In genomic region chr13:48982482-48983098, GRCm38 (mm10) we compare ENCODE assay signal across 16 mouse cellular contexts. TPM values are rescaled to one million over a fixed set of nuclear protein-coding genes. Genes with fewer than 3 reads are reported as not detected.
DNase-seq lines count a peak whose midpoint lies in the region; ATAC-seq and TF ChIP-seq lines count a peak whose summit lies in the region.
"Had no signal": no experiment of that assay in that cellular context is flagged by ENCODE, and none has a peak within 500 bp of the region (broad histone marks: within the 10 kb centered on the region; RNA-seq: fewer than 3 reads in every experiment).

No protein-coding gene starts in this region.

- CTCF ChIA-PET in Patski (lab: Charles Lee): interaction anchor here (0.8 to 3.2 kb wide), 2 partner anchors 12 to 16 kb away, joined by 3 to 15 read pairs; no protein-coding TSS in a partner anchor

- no peaks in the 10 kb centered on the region for H3K79me2 ChIP-seq in liver, adult 2 months (ENCODE audit: control insufficient read depth, insufficient read depth, low read length)

- POLR2A ChIA-PET in Patski (lab: Charles Lee): no interaction called here

- H3K9me3 ChIP-seq in liver, embryonic 11.5 days (ENCODE audit: control insufficient read depth, low read length): no peaks in the 10 kb centered on the region
- H3K9me3 ChIP-seq: hindbrain, embryonic 15.5 days; liver, embryonic 15.5 days; midbrain, embryonic 12.5 days; stomach, embryonic 15.5 days had no signal

- H3K4me1 ChIP-seq in liver, adult 2 months (ENCODE audit: control insufficient read depth, insufficient read depth, low read length): peaks cover 12% of the 10 kb centered on the region; the same call in 1 of the 2 replicates
- no peaks in the 10 kb centered on the region; the same call in 1 of the 2 replicates for H3K4me1 ChIP-seq in liver, embryonic 11.5 days (replicated peaks; ENCODE audit: control insufficient read depth, insufficient read depth, low read length)
- H3K4me1 ChIP-seq: hindbrain, embryonic 15.5 days; midbrain, embryonic 12.5 days had no signal

- TF ChIP-seq POLR2A in liver, adult 2 months (IDR thresholded peaks at IDR 0.05; ENCODE audit: extremely low read depth, insufficient read depth, low read length): no peak

- in situ Hi-C loops in Patski (cut with MboI; ENCODE audit: low pct_unique_long_range_greater_than_20kb): no loop called here

- TF ChIP-seq CTCF in liver, adult 2 months (IDR thresholded peaks at IDR 0.05; ENCODE audit: low read depth, low read length): no peak
- TF ChIP-seq CTCF in Patski (IDR thresholded peaks at IDR 0.05): no peak

- no peak overlapping the region for H3K4me2 ChIP-seq in liver, embryonic 11.5 days
- H3K4me2 ChIP-seq: hindbrain, embryonic 15.5 days; liver, embryonic 15.5 days; midbrain, embryonic 12.5 days; stomach, embryonic 15.5 days had no signal

- no peak for ATAC-seq in liver, embryonic 11.5 days (replicated peaks; ENCODE audit: low FRiP score)
- ATAC-seq in Patski: peak; percentile 76
- ATAC-seq in erythroblast, adult 5-6 weeks (replicated peaks; ENCODE audit: low FRiP score, poor library complexity, severe bottlenecking): no peak

- no peaks in the 10 kb centered on the region for H3K27me3 ChIP-seq in liver, adult 2 months (ENCODE audit: control insufficient read depth, insufficient read depth, low read length)
- no peaks in the 10 kb centered on the region for H3K27me3 ChIP-seq in liver, embryonic 11.5 days (replicated peaks; ENCODE audit: control insufficient read depth, insufficient read depth, low read length)
- no peaks in the 10 kb centered on the region for H3K27me3 ChIP-seq in Patski
- H3K27me3 ChIP-seq: CH12.LX; hindbrain, embryonic 15.5 days; liver, embryonic 15.5 days; midbrain, embryonic 12.5 days; stomach, embryonic 15.5 days had no signal

- DNase-seq in liver, adult 2 months (ENCODE audit: extremely low read depth, low read depth, low spot score): peak; percentile 80
- no peak for DNase-seq in liver, embryonic 11.5 days (ENCODE audit: low spot score)
- DNase-seq in Patski (ENCODE audit: low read depth, low spot score): no peak
- peak; percentile 75 for DNase-seq in kidney, adult 11 months
- DNase-seq in kidney, postnatal 25 days: peak; percentile 37 to 83
- no peak for DNase-seq in adrenal gland, postnatal 25 days
- DNase-seq in adrenal gland, adult 18-20 months (ENCODE audit: low spot score in 2 of 2): no peak
- DNase-seq: cerebellum, adult 18-20 months; embryo, embryonic 11 days; right cerebral cortex, postnatal 4 days had no signal

- 0 out of 2 replicates have a peak overlapping the region, but pooled peaks have one; percentile 3 for H3K9ac ChIP-seq in liver, adult 2 months (ENCODE audit: low read depth, low read length)
- H3K9ac ChIP-seq in liver, embryonic 11.5 days (ENCODE audit: low read depth, low read length): no peak overlapping the region
- H3K9ac ChIP-seq: hindbrain, embryonic 15.5 days; liver, embryonic 15.5 days; midbrain, embryonic 12.5 days; stomach, embryonic 15.5 days had no signal

- H3K4me3 ChIP-seq in liver, adult 2 months (ENCODE audit: insufficient read depth, low read depth, low read length): no peak overlapping the region
- H3K4me3 ChIP-seq in liver, embryonic 11.5 days (ENCODE audit: low read depth, low read length): no peak overlapping the region
- H3K4me3 ChIP-seq: hindbrain, embryonic 15.5 days; liver, embryonic 15.5 days; midbrain, embryonic 12.5 days; stomach, embryonic 15.5 days had no signal

- H3K27ac ChIP-seq in liver, adult 2 months (replicated peaks; ENCODE audit: insufficient read depth, low read depth, low read length): peak overlapping the region; percentile 63
- H3K27ac ChIP-seq in liver, embryonic 11.5 days (ENCODE audit: low read depth, low read length): no peak overlapping the region
- H3K27ac ChIP-seq: hindbrain, embryonic 15.5 days; liver, embryonic 15.5 days; midbrain, embryonic 12.5 days; stomach, embryonic 15.5 days had no signal

- H3K36me3 ChIP-seq in liver, adult 2 months (ENCODE audit: control insufficient read depth, insufficient read depth, low read length): no peaks in the 10 kb centered on the region
- H3K36me3 ChIP-seq in liver, embryonic 11.5 days (ENCODE audit: control insufficient read depth, insufficient read depth, low read length): no peaks in the 10 kb centered on the region
- H3K36me3 ChIP-seq: hindbrain, embryonic 15.5 days; liver, embryonic 15.5 days; midbrain, embryonic 12.5 days; stomach, embryonic 15.5 days had no signal

- WGBS in liver, adult 2 months: 27% methylated on average over 6 of the region's 6 CpGs
- WGBS in liver, embryonic 11.5 days: 76% methylated on average over 6 of the region's 6 CpGs

RNA-seq across cellular contexts. Expression of gene Fam120a, which starts 14.8 kb away (rescaled TPM):
- total RNA-seq in liver, adult 2 months (2014; rRNA removed): 45.1 and 59.3 TPM in 2 replicates
- 40.1 and 40.6 TPM in 2 replicates for polyA plus RNA-seq in liver, adult 2 months (2012; rRNA removed)
- polyA plus RNA-seq in liver, embryonic 11.5 days (2014; fragmentation: Nextera tagmentation; extraction: Ambion mirVana): 33.1 and 38.0 TPM in 2 replicates
- polyA plus RNA-seq in Patski (2021): 172 TPM
- total RNA-seq in erythroblast, adult 5-6 weeks (2015; ENCODE audit: low replicate concordance): 66.7 and 81.5 TPM in 2 replicates
- total RNA-seq in erythroblast, adult 5-6 weeks (2017; ENCODE audit: low replicate concordance): 38.6 and 47.6 TPM in 2 replicates
- 189 TPM in 2 replicates for total RNA-seq in adrenal gland, postnatal 25 days (2021)
- 100 to 1,000 TPM; 148 to 180 TPM for total RNA-seq in adrenal gland, adult 18-20 months (2021)

Comparison
In these comparisons a context has a peak if more than half of its experiments do, and no peak if none do; other contexts are left out.
1. DNase-seq: peak in liver, adult 2 months (single experiment), kidney, adult 11 months (single experiment) and kidney, postnatal 25 days (2 of 2); none in liver, embryonic 11.5 days (single experiment), Patski (single experiment), adrenal gland, postnatal 25 days (single experiment) and adrenal gland, adult 18-20 months (0 of 2).